Mouse (Mus musculus) T-cell, adult 2 months (primary cell): Measurements from ENCODE around the gene Fcrla.
A peak's percentile ranks its signal among the peaks of the same experiment; 100 is the strongest.

Experiments used
- DNase-seq: peaks from one replicate; pipeline ENCODE4 v3.0.0; 2022; ENCODE audit warnings: low spot score

Gene Fcrla

DNA sequence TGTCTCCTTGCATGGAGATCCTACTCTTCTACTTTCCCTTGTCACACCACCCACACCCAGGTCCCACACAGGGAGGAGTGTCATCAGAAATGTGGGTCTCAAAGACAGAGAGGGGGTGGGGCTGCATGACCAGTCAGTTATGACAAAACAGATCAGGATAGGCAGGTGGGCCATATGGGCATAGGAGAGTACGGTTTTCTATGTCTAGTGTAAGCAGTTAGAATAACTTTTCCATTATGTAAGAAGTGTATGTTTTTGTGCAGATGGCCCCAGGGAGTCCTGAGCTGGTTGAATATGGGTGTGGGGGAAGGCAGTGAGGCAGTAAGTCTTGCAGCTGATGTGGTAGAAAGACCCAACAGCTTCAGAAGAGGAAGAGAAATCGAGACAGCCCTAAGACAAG, 1.1 kb upstream of the Fcrla start:
- no peak for DNase-seq

- DNase-seq = no peak
Observed at GRCm38 (mm10) chr1:170926941-170927340, 442 bp downstream of the Fcrla start.

GRCm38 (mm10) chr1:170924485-170924884, 2.9 kb downstream of the Fcrla start:
- DNase-seq = peak; percentile 20

DNA sequence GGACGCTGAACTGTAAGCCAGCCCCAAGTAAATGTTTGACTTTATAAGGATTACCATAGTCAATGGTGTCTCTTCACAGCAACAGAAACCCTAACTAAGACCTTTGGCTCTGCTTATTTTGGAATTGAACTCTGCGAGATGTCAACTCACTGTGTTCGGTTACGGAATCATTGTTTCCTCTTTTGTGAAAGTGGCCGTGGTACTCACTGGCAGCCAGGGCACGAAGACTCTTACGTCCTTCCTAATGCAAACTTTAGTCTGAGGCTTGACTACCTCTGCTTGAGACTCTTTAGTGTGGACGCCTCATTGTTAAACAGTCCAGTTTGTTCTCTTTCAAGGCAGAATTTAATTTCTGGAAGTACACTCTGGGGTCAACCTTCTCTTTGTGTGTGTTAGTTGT, 8.1 kb downstream of the Fcrla start:
- DNase-seq = no peak

DNA sequence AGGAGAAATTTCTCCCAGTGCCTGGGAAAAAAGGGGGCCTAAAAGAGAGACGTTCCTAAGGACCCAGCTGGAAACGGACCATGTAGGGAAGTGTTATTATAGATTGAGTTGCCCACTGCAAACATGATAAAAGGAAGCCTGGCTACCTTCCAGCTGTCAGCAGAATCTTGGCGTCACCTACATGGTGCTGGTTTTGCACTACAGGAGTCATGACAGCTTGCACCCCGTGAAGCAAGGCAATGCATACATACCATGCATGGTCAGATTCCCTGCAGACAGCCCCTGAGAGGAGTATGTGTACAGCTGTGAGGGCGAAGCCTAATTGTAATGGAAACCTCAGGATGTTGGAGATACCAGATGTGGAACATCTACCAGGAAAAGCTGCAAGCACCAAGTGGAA, 11.7 kb downstream of the Fcrla start:
- DNase-seq = no peak

DNA sequence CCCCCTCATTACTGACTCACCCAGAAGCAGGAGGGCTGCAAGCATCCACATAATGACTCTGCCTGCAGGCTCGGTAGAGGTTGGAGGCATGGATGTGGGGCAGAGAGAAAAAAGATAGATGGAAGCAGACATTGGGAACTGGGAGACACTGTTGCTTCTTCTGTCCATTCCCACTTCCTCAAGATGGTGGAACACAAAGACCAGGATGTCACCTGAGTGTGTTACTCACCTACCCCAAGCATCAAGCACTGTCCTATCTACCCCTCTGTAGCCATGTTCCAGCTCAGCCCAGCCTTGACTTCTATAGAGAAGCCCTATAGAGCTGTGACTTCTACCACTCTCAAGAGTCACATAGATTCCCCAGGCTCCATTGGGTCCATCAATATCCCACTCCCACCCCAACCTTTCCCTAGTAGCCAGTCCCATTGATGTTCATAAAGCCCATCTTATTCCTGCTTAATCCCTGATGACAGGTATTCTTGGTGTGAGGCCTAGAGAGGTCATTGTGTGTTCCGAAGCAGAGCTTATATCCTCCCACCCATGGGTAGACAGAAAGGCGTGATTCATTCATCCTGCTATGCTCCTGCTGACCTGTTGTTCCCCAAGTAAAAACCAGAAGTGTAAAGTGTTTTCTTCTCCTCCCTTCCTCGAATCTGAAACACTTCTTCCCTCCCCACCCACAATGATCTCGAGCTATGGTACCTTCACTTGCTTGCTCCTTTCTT, 14.3 kb downstream of the Fcrla start, which contains the start of gene Fcrlb:
Fcrlb (minus strand) TSS at position 51 of the 725 bp plus-strand sequence.
- DNase-seq = no peak

DNA sequence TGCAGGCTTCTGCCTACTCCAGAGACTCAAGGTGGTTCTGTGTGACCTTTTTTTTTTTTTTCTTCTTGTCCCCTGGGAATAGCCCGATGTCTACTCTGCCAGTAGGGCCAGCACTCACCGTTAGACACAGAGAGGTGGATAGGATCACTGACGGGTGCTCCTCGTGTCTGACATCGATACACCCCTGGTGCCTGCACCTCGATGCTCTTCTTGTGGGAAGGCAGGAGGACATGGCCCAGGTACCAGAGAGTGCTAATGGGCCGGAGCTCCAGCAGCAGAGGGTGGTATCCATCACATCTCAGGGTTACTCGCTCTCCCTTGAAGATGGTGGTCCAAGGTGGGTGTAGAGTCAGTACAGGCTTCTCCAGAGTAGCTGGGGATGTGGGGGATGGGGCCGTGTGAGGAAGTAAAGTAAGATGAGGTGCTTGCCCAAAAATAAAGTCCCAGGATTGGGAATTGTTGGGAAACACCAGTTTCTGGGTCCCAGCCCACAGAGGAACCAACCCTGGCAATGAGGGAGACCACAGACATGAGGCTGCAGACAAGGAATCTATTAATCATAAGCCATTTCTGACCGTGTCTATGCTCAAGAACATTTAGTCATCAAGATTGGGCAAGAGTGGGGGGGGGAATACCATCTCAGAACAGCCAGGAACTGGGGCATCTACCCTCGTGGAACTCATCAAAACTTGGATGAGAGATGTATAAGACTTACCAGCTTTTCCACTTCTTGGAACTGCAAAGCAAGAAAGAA, 15.3 kb downstream of the Fcrla start:
- DNase-seq = no peak

DNA sequence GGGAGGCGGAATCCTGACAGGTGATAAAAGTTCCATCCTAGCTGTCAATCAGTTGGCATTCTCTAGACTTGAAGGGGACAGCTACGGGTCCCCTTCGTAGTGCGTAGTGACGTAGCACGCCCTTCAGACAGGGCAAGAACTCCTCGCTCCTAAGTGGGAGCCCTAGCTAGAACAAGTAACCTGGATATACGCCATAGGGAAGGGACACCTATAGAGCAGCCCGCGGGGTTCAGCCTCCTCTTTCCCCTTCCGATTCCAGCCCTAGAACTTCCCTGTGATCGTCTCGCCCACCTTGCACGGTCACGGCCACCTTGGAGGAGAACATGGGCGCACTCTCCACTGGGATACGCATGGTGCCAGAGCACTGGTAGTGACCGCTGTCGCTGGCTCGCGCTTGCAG, 19.0 kb downstream of the Fcrla start:
- DNase-seq = no peak

GRCm38 (mm10) chr1:170907456-170908191, 19.8 kb downstream of the Fcrla start:
- no peak for DNase-seq

DNA sequence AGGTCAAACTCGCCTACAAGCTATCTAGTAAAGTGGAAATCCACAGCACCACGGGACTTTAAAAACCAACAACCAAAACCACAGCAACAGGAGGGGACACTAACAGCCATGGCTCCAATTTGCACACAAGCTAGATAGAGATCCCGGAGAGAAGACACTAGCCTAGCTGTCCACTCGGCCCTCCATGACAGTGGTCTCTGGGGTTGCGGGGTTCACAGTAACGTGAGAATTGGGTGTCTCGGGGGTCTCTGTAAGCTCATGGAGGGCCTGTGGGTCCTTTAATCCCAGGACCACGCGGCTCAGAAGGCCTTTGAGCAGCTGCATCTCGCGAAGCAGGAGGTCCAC, 20.3 kb downstream of the Fcrla start:
- no peak for DNase-seq

GRCm38 (mm10) chr1:170903485-170903884, 23.9 kb downstream of the Fcrla start:
- no peak for DNase-seq

DNA sequence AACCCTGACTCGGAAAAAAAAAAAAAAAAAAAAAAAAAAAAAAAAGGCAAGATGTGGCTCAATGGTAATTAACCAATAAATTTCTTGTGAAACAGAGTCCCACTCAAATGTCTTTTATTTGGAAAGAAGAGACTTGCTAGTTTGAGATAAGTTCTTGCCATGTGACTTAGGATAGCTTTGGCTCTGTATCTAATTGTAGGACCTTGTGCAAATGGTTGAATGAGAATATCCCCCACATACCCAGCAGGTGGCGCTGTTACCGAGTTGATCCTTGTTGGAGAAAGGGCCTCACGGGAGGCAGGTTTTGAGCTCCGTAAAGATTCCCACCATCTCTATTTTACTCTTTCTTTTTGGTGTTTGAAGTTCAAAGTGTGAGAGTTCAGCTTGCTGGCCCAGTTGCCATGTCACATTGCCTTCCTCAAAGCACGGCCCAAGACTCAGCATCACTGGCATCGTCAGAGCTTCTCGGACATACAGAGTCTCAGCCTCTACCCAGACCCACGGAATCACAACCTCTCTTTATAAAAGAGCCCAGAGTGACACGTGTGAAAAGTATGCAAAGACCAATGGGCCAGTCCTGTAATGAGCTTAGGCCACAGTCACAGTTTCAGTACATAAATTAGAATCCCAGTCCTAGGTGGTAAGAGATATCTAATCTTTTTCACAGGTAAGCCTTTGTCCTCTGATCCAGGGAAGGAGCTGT, 25.7 kb downstream of the Fcrla start:
- peak; percentile 73 for DNase-seq

GRCm38 (mm10) chr1:170900799-170901467, 26.4 kb downstream of the Fcrla start:
- DNase-seq = peak; percentile 35

DNA sequence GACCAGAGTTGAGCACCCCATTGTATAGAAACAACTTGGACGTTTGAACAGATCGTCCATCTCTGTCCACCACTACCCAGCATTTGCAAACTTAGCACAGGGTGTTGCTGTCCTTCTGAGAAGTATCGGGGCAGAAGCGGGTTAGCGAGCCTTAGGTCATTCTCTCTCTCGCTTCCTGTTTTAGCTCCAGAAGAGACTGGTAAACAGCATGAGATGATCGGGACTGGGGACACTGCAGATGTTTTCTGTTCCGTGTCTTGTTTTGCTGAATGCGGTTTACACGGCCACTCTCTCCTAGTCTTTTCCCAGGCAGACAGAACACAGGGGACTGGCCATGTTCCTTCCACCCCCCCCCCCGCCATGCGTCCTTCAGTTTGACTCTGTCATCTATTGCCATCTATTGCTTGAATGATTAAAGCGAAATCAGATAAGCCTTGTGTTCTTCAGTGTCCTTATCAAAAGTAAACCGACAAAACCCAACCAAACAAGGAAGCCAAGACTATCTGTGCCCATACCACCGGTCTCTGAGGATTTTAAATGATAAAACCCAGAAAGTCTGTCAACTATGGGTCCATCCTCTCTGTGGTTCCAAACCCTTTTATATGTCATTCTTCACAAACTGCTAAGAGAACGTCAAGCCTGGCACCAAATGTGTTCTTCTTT, 28.8 kb downstream of the Fcrla start:
- DNase-seq = no peak

- DNase-seq = no peak
Observed at GRCm38 (mm10) chr1:170896651-170897281, 30.6 kb downstream of the Fcrla start.

- DNase-seq = peak; percentile 21
Observed at GRCm38 (mm10) chr1:170894603-170895602, 32.5 kb downstream of the Fcrla start.

DNA sequence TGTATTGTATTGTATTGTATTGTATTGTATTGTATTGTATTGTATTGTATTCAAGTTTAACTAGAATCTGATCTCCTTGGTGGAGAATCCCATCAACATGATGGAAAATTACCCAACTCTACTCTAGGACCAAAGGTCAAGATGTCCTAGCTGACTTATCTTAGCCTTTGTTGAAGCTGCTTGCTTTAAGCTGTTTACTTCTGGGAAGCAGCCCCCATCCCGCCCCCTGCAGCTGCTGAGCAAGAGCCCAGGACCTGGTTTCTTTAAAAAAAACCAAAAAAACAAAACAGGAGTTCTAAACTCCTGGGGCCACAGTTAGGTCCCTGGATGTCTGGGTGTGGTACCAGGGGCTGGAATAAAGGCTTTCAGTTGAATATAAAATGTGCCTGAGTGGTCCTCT, 35.1 kb downstream of the Fcrla start:
- no peak for DNase-seq

GRCm38 (mm10) chr1:170891646-170892045, 35.7 kb downstream of the Fcrla start:
- no peak for DNase-seq

DNA sequence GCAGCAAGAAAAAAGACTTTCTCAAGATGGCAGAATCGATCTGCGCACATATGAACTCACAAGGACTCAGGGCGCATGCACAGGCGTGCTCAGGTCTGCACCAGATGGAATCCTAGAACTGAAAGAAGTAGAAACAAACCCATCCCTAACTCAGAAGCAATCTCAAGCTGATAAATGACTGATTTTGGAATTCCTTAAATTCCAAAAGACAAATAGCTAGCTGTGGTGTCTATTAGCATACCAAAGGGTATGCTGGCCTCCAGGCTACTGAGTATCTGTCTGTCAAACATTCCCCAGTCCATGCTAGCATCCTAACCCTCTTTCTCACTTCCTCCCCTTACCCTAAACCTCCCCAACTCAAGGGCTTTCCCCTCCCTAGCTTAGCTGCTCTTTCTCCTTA, 38.1 kb downstream of the Fcrla start:
- no peak for DNase-seq
